Mouse (Mus musculus): ENCODE measurements around the gene Wfdc10.

DNA sequence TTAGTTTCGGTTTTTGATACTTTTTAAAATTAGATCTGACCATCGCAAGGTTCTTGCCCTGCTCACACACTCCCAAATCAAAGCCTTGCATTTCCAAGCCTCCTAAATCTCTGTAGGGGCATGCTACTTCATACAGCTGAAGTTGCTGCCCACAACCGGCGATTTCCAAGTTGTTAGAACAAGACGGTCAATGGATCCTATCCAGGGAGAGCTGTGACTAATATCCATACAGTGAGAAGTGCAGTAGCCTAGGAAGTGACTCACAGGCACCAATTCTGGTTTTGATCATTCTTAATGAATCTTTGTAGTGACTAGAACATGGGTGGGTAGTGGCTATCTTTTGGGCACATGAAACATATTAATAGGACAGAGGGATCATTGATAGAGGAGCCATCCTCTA is 45.9 kb downstream of the Wfdc10 start:
- TF ChIP-seq EP300 (IDR thresholded peaks at IDR 0.05; ENCODE audit: low read depth) (no peak), CTCF (IDR thresholded peaks at IDR 0.05; ENCODE audit: low read depth) (no peak)
